Mouse (Mus musculus): ENCODE data around the gene Amh. TPM values are rescaled to one million over a fixed set of nuclear protein-coding genes. Genes with fewer than 3 reads are reported as not detected.

Gene Amh
- total RNA-seq, 2 experiments from 2014 or later, result 0.86 to 0.93 TPM

GRCm38 (mm10) chr10:80854913-80855748 lies 50.1 kb downstream of the Amh start, which contains the start of the genes Lsm7 and Sppl2b:
Lsm7 (minus strand) TSS chr10:80855209.
Sppl2b (plus strand) TSS chr10:80855275.
- DNase-seq (ENCODE audit: low spot score in 2 of 2), result peak; percentile 98 to 99

GRCm38 (mm10) chr10:80855749-80856073 lies 50.7 kb downstream of the Amh start:
- no peak for DNase-seq (ENCODE audit: low spot score in 2 of 2)

GRCm38 (mm10) chr10:80856267-80856666 lies 51.2 kb downstream of the Amh start:
- no peak for DNase-seq (ENCODE audit: low spot score in 2 of 2)

GRCm38 (mm10) chr10:80856908-80857307 lies 51.9 kb downstream of the Amh start:
- no peak for DNase-seq (ENCODE audit: low spot score in 2 of 2)

Small RNA genes lying within 50 kb of the gene (microRNA-seq; reads per million reads assigned to microRNA genes)
- gene Mir1982, result 1.7 reads per million

Other genes with a start within 250 kb of the Amh start
- 10 to 100 TPM; 22.0 to 24.9 TPM for gene Rexo1, start 243.7 kb upstream of the Amh start, total RNA-seq (2021)
- gene Klf16, start 227.9 kb upstream of the Amh start, total RNA-seq (2021), result 1 to 10 TPM; 7.5 to 8.5 TPM
- gene Abhd17a, start 214.9 kb upstream of the Amh start, total RNA-seq (2021), result 10 to 100 TPM; 79.7 to 81.6 TPM
- 10 to 100 TPM; 27.4 to 27.9 TPM for gene Scamp4, start 202.4 kb upstream of the Amh start, total RNA-seq (2021)
- gene Adat3, start 202.4 kb upstream of the Amh start, total RNA-seq (2021), result 1 to 10 TPM; 3.0 to 3.2 TPM
- 1 to 10 TPM; 1.1 to 1.7 TPM for gene Gm49322, start 199.2 kb upstream of the Amh start, total RNA-seq (2021)
- 100 to 1,000 TPM; 167 to 169 TPM for gene Csnk1g2, start 182.4 kb upstream of the Amh start, total RNA-seq (2021)
- gene Btbd2, start 148.2 kb upstream of the Amh start, total RNA-seq (2021), result 10 to 100 TPM; 50.7 to 50.8 TPM
- gene Mknk2, start 127.1 kb upstream of the Amh start, total RNA-seq (2021), result 100 to 1,000 TPM; 170 to 176 TPM
- 10 to 100 TPM; 24.0 to 25.4 TPM for gene Mob3a, start 103.3 kb upstream of the Amh start, total RNA-seq (2021)
- 1 to 10 TPM; 8.3 to 8.4 TPM for gene Izumo4, start 103.1 kb upstream of the Amh start, total RNA-seq (2021)
- 10 to 100 TPM; 52.1 to 58.7 TPM for gene Ap3d1, start 63.0 kb upstream of the Amh start, total RNA-seq (2021)
- gene Dot1l, start 50.0 kb upstream of the Amh start, total RNA-seq (2021), result 10 to 100 TPM; 50.5 to 61.2 TPM
- 10 to 100 TPM; 47.1 to 55.8 TPM for gene Sf3a2, start 7.0 kb upstream of the Amh start, total RNA-seq (2021)
- gene Plekhj1, start 6.6 kb upstream of the Amh start, total RNA-seq (2021), result 10 to 100 TPM; 41.7 to 43.0 TPM
- gene Jsrp1, start 8.3 kb downstream of the Amh start, total RNA-seq (2021), result 100 to 1,000 TPM; 199 to 230 TPM
- gene Oaz1, start 21.4 kb downstream of the Amh start, total RNA-seq (2021), result 100 to 1,000 TPM; 785 to 853 TPM
- gene Lingo3, start 38.8 kb downstream of the Amh start, total RNA-seq (2021), result 10 to 100 TPM; 21.5 to 22.1 TPM
- 10 to 100 TPM; 53.7 to 54.2 TPM for gene Lsm7, start 50.0 kb downstream of the Amh start, total RNA-seq (2021)
- 10 to 100 TPM; 30.9 to 38.6 TPM for gene Sppl2b, start 50.0 kb downstream of the Amh start, total RNA-seq (2021)
- gene Tmprss9, start 66.6 kb downstream of the Amh start, total RNA-seq (2021), result under 1 TPM in 1 of 2 experiments, not detected in 1; 0.10 TPM
- gene Timm13, start 95.7 kb downstream of the Amh start, total RNA-seq (2021), result 100 to 1,000 TPM; 120 to 134 TPM
- gene Lmnb2, start 113.0 kb downstream of the Amh start, total RNA-seq (2021), result 10 to 100 TPM; 46.8 to 50.5 TPM
- 10 to 100 TPM; 13.5 to 16.3 TPM for gene Gadd45b, start 124.8 kb downstream of the Amh start, total RNA-seq (2021)
- 1 to 10 TPM; 1.9 to 2.0 TPM for gene Gng7, start 209.7 kb downstream of the Amh start, total RNA-seq (2021)
- under 1 TPM in 1 of 2 experiments, not detected in 1; 0.10 TPM for gene Diras1, start 220.4 kb downstream of the Amh start, total RNA-seq (2021)
- gene Slc39a3, start 232.2 kb downstream of the Amh start, total RNA-seq (2021), result 10 to 100 TPM; 11.2 to 11.9 TPM

Measured in gastrocnemius, postnatal 4 days (tissue).